Mouse (Mus musculus) hindlimb bud, embryonic 11.5 days (tissue): Measurements from ENCODE around the gene Ptpn13.

Experiments
- DNase-seq: peaks from one replicate; pipeline ENCODE4 v3.0.0-alpha.2; 2012; ENCODE audit warnings: low read depth, low spot score; ENCODE audit errors: extremely low spot score

Ptpn13 gene

DNA sequence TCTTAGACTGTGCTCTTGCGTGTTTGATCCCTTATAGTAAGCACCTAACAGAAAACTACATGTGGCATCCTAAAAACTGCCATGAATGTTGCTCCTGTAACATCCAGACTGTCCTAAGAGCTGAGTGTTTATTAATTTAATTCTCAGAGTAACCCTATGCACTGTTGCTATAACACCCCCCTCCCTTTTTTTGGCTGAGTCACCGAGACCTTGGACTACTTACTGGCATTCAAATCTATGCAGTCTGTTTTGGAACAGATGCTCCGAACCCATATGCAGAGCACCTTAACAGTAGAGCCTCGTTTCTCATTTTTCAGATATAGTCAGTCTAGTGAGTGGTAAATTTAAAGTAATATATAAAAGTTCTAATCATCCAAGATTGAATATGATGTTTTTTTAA is 90.9 kb downstream of the Ptpn13 start:
- no peak for DNase-seq

DNA sequence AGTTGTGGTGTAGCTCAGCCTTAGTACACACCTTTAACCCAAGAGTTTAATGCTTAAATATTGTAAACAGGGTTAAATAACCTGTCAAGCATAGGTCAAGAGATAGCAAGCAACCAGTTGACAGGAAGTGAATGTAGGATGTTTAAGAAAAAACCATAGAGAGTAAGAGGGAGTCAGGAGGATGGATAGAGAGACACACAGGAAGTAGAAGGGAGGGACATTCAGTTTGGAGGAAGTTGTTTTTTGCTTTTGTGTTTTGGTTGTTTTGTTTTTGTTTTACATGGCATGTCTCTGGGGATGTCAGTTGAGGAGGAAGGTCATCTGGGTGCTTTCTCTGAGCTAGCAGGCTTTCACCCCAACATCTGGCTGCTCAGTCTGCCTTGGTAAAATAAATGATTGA is 91.6 kb downstream of the Ptpn13 start:
- DNase-seq, result no peak

DNA sequence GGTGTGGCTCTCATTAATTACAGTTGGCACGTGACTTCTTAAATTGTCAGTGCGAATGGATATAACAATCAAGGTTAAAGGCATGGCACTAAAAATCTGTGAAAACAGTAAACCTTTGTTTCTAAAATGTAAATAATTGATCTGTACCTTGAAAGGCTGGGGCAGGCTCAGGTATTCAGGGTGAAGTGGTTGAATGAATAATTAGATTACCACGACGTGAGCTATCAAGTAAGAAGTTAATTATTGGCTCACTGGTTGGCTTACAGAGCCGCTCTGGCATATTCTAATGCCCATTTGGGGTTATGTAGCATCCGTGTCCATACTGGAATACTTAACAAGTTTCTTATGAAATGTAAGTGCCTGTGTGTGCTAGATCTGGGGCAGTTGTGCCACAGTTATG is 92.6 kb downstream of the Ptpn13 start:
- DNase-seq, result no peak

DNA sequence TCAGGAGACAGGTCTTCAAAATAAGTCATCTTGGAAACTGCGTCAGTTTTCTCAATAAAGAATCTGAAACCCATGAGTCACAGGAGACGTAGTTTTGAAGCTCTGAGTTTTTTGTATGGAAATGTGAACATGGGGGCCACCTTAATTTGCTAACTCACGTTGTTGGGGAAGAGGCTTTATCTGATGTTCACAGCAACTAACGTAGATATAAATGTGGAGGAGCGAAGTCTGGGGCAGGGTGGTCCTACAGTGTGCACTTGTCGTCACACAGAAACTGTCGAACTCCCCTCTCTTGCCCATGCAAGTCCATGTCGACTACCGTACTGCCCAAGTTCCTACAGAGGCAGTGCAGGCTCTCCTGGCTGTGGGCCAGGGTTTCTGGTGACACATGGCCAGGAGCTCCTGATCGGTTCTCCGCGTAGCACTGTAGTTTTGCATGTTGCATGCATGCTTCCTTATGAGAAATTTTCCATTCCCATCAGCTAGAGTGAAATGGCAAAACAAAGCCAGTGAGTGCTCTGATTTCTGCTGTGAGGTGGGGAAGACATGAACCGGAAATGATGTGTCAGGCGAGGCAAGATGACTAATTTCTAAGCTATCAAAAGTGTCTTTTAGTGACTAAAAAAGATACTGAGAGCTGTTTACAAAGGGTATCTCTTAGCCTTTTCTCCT is 93.9 kb downstream of the Ptpn13 start:
- no peak for DNase-seq

DNA sequence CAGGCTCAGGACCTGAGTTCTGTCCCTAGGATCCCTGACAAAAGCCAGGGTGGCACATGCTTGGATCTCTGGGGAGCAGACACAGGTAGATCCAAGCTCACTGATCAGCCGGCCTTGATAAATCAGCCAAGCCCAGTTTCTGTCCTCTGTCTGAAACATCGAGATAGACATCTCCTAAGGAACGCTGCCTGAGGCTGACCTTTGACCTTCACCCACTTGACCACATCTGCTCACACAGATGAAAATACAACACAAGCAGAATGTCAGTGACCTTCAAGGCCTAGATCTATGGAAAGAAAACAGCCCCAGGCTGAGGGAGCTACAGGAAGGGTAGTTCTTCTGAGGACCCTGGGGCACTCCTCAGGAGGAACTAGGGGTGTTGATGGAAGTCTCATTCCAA is 97.4 kb downstream of the Ptpn13 start:
- DNase-seq, result no peak

DNA sequence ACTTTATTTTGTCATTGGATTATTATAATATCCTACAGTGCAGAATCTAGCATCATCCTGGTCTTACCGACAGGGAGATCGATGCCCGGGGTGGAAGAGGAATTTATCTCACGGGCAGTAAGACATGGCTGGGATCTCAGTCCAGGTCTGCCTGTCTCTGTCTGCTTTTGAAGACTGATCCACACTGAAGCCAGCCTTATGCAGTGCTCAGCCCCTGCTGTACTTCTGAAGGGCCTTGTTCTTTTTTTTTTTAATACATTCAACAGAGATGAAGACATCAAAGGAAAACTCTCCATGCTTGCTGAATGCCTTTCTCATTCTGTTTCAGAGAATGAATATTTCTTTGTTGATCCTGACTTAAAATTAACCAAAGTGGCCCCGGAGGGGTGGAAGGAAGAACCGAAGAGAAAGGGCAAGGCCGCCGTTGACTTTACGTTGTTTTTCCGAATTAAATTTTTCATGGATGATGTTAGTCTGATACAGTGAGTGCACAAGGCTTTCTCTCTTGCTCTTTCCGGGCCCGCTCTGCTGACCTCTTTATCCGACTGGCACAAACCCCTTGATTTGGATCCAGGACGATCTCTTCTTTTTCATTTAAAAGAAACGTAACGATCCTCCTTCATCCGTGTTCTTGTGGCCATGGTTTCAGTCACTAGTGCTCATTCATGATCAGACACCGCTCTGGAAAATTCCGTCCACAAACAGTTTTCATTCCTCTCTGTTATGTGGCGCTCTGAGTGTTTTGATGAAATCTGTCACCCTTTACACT is 101.9 kb downstream of the Ptpn13 start:
- no peak for DNase-seq

DNA sequence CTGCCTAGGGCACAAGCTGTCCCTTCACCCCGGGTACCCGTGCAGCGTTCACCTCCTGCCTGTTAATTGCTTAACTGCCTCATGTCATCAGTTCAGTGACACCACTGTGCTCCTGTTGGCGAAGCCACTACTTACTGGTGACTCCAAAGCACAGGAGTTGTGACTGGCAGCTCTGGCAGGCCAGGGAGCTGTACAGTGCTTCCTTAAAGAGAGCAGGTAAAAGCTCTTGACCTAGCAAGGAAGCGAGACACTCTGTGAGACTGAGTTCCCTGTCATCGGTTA is 102.4 kb downstream of the Ptpn13 start:
- no peak for DNase-seq

DNA sequence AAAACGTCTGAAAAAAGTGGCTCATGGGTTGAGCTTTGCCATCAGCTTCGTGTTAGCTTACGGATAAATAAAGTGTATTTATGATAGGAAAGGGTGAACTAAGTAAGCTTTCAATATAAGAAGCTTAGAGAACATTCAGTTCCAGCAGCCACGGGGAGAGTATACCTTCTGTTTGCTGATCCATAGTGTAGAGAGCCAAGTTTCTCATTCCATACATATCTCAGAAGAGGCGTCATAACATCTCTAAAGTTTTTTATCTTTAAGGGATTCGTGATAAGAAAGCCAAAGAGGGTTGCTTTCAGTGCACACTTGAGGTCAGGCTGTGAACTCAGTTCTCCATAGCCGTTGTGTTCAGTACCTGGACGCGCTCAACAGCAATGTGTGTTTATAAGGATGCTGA is 105.2 kb downstream of the Ptpn13 start:
- DNase-seq, result no peak

DNA sequence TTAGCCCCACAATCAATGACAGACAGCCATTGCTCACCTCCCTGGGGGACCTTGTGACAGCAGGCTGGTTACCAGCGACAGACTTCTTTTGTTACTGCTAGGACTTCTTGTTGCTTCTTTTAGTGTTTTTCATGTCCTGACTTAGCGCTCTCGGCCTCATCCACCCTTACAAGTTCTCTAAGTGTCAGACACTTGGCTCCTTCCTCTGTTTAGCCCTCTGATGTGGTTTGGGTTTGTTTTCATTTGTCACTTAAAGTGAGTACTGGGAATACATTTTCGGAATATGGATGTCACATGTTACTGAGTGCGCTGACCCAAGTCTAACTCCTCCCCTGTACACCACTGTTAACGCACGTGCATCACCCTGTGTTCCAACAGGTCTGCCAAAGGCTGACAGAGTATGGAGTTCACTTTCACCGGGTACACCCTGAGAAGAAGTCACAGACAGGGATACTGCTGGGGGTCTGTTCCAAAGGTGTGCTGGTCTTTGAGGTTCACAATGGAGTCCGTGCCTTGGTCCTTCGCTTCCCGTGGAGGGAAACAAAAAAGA is 107.9 kb downstream of the Ptpn13 start:
- DNase-seq, result no peak

DNA sequence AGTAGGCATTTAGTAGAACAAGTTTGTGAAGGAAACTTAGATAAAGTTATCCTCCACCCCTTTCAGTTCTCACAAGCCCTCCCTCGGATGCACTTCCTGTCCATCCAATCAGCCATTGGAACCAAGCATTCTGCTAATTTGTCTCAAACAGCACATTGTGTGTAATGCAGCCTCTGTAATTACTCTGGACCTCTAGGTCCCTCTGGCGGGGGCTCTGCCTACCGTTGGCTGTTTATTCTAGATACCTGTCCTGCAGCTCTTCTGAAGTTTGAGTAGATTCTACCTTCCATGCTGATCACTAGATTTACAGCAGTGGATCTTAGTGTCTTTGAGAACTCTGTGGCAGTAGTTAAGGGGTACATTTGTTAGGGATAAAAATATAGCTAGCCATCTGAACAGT is 109.5 kb downstream of the Ptpn13 start:
- no peak for DNase-seq

DNA sequence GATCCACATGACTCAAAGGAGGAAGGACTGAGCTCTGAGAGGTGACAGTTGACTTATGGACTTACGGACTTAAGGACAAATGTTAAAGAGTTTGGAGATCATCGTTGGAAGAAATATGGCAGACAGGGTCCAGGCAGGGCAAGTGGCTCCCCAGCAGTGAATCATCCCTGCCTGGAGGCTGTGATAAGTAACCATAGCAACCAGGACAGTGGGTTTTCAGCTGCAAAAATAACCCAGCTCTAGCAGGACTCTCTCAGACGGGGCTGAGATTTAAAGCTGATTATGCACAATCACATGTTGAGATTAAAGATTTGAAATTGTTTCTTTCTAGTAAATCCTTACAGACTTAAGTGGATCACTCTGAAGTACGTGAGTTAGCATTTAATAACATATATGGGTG is 112.4 kb downstream of the Ptpn13 start:
- DNase-seq, result no peak

DNA sequence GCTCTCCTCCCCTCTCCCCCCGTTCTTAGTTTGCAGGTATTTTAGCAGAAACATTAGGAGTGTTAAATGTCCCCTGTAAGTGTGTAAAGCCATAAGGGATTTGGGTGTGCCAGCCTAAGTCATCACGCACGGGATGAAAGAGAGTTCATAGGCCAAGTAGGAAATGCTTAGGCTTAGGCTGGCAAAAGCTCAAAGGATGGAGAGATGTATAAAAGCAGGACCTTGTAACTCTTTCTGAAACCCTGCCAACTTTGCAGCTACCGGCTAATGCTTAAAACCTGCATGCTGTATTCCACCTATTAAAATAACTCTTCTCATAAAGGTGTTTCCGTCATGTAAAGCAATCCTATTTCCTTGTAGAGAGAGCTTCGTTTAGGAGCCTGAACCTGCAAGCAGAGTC is 115.6 kb downstream of the Ptpn13 start:
- no peak for DNase-seq

DNA sequence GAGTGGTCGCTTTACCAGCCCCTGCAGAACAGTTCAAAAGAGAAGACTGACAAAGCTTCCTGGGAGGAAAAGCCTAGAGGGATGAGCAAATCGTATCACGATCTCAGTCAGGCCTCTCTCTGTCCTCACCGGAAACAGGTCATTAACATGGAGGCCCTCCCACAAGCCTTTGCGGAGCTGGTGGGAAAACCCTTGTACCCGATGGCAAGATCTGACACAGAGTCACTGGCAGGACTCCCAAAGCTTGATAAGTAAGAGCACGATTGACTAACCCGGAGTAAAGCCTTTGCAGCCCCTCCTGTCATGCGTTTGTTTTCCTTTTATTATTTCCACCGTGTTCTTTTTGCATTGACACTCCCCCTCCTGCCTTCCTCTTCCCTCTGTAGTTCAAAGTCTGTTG is 116.1 kb downstream of the Ptpn13 start:
- no peak for DNase-seq

DNA sequence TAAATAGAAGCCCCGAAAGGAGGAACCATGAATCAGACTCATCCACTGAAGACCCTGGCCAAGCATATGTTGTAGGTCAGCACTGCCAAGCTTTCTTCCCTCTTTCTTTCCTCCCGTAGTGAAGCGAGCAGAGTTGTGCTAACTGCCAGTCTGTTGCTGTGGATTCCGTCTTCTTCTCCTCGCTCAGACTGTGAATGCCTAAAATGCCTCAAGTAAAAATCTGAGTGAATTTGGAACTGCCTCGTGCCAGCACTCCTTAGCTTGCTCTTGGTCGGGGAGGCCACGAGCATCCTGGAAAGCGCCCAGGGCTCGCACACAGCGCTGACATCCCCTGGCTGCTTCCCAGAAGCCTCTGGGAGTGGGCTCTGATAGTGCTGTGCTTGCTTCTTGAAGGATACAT is 116.5 kb downstream of the Ptpn13 start:
- DNase-seq, result no peak

DNA sequence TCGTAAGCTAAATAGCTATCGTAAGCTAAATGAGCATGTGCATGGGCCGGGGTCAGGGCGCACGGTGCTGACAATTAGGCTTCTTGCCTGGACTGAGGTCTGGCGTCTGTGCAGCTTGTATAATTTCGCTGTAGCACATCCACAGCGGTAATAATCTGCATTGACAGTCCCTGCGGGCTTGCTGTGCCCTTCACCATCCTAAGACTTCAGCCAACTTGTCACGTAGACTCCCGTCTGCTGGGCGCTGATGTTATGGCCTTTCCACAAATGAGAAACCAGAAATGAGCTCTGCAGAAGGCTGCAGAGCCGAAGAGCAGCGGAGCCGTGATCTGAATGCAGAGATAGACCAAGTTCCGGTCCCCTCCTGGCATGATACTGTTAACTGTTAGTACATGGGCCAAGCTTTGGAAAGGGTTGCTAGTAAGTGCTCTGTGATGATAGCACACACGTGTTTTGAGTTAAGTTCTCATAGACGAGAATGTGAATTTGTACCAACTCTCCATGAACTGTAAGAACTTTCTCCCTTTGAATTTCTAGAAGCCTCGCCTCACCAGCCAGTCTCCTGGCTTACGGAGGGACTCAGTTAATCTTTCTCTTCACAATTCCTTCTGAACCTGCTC is 120.5 kb downstream of the Ptpn13 start:
- DNase-seq, result no peak

DNA sequence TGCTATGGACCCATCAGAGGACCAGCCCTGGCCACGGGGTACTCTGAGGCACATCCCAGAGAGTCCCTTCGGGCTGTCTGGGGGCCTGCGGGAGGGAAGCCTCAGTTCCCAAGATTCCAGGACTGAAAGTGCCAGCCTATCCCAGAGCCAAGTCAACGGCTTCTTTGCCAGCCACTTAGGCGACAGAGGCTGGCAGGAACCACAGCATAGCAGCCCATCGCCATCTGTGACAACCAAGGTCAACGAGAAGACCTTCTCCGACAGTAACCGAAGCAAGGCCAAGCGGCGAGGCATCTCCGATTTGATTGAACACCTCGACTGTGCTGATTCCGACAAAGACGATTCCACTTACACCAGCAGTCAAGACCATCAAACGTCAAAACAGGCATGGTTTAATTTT is 129.8 kb downstream of the Ptpn13 start:
- no peak for DNase-seq

DNA sequence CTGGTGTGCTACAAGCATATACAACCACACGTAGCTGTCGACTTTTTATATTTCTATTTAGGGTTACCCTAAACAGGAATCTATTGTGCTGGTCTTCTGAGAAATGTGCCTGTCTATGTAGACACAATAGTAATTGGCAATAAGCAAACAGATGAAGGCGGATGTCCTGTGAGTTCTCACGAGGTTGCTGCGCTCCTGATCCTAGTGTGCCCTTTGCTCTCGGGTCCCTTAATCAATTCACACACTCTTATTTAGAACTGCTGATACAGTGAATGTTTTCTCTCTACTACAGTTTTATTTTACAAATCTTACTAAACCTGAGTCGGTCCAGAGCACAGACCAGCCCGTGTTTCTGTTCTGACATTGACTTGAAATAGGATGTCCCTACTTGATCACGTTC is 135.6 kb downstream of the Ptpn13 start:
- no peak for DNase-seq

DNA sequence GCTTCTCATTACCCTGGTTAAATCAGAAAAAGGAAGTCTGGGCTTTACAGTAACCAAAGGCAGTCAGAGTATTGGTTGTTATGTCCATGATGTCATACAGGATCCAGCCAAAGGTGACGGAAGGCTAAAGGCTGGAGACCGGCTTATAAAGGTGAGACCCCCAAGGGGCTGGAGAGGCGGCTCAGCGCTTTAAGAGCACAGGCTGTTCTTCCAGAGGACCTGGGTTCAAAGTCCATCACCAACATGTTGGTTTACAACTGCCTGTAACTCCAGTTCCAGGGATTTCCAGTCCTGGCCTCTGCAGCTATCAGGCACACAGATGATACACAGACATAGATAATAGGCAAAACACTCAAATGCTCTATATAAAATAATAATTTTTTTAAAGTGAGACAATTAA is 143.0 kb downstream of the Ptpn13 start:
- DNase-seq, result no peak

DNA sequence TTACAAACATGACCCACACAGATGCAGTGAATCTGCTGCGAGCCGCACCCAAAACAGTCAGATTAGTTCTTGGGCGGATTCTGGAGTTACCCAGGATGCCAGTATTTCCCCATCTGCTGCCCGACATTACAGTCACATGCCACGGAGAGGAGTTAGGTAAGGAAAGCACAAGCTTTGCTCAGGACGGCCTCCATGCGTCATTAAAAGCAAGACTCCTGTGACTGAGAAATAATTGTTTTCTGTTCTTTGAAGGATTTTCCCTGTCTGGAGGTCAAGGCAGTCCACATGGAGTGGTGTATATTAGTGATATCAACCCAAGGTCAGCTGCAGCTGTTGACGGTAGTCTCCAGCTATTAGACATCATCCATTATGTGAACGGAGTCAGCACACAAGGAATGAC is 144.5 kb downstream of the Ptpn13 start:
- DNase-seq, result no peak

DNA sequence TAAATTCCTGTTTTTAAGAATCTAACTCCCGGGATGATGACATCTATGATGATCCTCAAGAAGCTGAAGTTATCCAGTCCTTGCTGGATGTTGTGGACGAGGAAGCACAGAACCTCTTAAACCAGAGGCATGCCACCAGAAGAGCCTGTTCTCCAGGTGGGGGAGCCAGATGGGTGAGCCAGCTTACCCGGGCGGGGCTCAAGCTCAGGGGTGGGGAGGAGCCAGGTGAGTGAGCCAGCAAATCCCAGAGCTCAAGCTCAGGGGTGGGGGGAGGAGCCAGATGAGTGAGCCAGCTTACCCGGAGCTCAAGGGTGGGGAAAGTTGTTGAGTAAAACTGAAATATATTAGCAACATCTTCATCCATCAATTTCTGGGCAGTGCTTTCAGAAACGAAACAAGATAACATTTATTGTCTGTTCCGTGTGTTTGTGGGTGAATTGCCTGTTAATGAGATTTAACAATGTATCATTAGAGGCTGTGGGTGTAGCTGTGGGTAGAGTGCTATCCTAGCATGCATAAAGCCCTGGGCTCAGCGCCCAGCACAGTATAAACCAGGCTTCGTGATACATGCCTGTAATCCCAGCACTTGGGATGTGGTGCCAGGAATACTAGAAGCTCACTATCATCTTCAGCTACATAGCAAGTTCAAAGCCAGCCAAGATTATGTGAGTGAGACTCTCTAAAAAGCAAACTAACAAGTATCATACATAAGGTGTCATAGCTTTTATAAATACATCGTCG is 154.9 kb downstream of the Ptpn13 start:
- DNase-seq, result no peak

DNA sequence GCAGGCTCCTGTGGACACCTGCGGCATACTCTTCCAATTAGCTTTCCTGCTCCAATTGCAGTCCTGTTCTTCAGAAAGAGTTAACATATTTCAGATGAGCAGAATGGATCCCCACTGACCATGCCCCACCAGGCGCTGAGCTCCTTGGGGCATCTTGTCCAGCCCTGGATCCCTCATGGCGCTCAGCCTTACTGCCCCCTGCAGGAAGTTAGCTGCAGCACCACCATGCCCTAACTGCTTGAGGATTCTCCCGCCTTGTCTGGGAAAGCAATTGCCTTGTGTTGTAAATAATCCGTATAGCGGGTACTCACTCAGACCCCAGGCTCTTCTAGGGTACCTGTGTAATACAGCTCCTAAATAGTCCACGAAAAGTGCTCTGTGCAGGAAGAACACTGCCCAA is 162.2 kb downstream of the Ptpn13 start:
- DNase-seq, result no peak

DNA sequence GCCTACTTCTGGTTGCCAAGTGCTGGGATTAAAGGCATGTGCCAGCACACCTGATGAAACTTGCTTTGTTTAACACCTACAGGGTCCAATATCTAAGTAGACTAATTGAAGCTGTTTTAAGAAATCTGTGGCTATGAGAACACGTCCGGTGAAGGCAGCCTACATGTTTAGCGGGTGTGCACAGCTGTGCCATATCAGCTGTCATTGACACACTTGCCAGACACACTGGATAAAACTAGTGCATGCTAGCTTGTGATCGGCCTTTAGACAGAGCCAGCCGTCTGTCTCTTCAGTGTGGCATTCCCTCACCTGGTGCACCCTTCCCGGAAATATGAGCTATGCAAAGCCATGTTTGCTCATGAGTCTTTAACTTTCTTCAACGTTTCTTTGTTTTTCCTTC is 166.9 kb downstream of the Ptpn13 start:
- DNase-seq, result no peak
